Mouse (Mus musculus) left cerebral cortex, adult 2 months (tissue): ENCODE measurements at regions not wholly inside any gene's neighbourhood (a gene's known extent, or its start where the extent isn't known, plus 50 kb on each side); places are given as distances from the start of the nearest gene placed in this dataset.

Source experiments
- DNase-seq, 2 experiments: peaks; one replicate each; pipeline ENCODE4 v3.0.0; 2021 to 2022; ENCODE audit warnings: low spot score in 2 of 2, mixed read lengths in 1 of 2; ENCODE audit errors: extremely low spot score in 1 of 2
- H3K27ac ChIP-seq: fragments of 200-600 bp; 2 replicates; pipeline ENCODE4 v1.8.1; 2022
- H3K4me3 ChIP-seq: fragments of 200-600 bp; 2 replicates; pipeline ENCODE4 v1.8.1; 2022
- CTCF ChIP-seq: fragments of 200-600 bp; IDR thresholded peaks from 2 replicates; pipeline ENCODE4 v1.8.1; 2022; ENCODE audit warnings: antibody characterized with exemption, mild to moderate bottlenecking, moderate library complexity
- intact Hi-C: fragments of 180-260 bp; cut with DNase I; formaldehyde crosslinking; loops from one replicate; pipeline ENCODE4 v1.15.1; 2025

- Histone ChIP-seq H3K4me3 (no peak overlapping the region), H3K27ac (no peak overlapping the region)
- intact Hi-C loops: no loop called here
- DNase-seq: no peak
- no peak for TF ChIP-seq CTCF
These were observed 224.0 kb upstream of the Adamts16 start for GRCm38 (mm10) chr13:71065568-71065967.

GRCm38 (mm10) chr13:71064590-71065307 lies 223.1 kb upstream of the Adamts16 start:
- Histone ChIP-seq H3K4me3 (no peak overlapping the region), H3K27ac (no peak overlapping the region)
- TF ChIP-seq CTCF: no peak
- intact Hi-C loops: no loop called here
- no peak for DNase-seq

DNA sequence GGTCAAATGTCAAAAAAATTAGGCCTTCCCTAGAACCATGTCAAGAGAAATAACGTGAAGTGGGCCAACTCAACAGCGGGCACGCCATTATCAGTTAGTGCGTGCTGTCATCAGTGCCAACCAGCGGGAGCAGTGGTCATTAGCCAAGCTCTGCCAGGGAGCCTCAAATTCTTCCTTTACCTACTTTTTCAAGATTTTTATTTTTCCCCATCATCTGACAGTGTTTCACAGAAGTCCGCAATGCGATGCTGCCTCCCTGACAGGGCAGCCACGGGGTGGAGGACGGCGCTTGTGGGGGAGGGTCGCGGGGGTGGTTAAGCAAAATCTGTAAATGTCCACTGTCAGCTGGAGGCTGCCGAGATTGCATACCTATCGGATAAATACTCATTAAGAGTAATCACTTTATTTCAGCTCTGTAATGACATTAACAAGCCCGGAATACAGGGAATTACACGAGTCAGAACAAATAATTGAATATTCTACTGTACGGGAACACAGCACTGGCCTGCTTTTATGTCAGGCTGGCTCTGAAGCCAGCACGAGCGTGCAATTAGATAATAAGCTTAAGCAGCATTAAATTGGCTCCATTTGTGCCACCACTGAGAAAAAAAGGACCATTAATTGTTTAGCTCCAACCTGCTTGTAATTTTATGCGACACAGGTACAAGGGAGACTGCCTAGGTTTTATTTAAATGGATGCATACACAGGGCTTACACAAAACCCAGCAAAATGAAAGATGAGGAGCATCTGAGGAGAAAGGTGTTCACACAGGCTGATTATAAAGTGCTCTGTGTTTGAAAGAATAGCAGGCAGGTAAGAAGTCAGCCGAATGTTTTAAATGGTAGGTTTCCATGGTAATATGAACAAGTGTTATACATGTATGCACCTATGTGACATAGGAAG lies 212.0 kb upstream of the Adamts16 start:
- no peak for TF ChIP-seq CTCF
- DNase-seq: no peak
- intact Hi-C loops: no loop called here
- H3K27ac ChIP-seq: no peak overlapping the region
- H3K4me3 ChIP-seq: no peak overlapping the region

- no peak for TF ChIP-seq CTCF
- H3K27ac ChIP-seq: no peak overlapping the region
These were observed 209.0 kb upstream of the Adamts16 start for GRCm38 (mm10) chr13:71050646-71051045.

DNA sequence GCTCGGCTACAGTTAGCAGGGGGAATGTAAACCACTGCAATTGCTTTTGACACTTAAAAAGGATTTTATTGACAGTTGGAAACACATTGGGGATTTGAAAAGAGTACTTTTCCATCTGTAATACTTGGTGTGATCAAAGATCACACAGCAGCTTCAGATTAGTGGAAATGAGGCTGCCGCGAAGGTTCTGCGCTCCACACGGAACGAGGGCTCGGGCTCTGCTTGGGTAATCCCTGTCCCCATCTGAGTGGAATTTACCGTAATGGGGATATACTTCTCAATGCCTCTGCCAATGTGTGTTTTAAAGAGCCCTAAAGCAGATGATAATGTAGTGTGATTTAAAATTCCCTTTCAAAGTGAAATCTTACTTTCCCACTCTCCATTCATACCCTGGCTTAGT lies 194.4 kb upstream of the Adamts16 start:
- no peak for DNase-seq
- Histone ChIP-seq H3K4me3 (no peak overlapping the region), H3K27ac (no peak overlapping the region)
- TF ChIP-seq CTCF: no peak
- intact Hi-C loops: no loop called here

More at GRCm38 (mm10) chr13:71050646-71051045, 209.0 kb upstream of the Adamts16 start:
- DNase-seq: no peak
- intact Hi-C loops: no loop called here
- no peak overlapping the region for H3K4me3 ChIP-seq

DNA sequence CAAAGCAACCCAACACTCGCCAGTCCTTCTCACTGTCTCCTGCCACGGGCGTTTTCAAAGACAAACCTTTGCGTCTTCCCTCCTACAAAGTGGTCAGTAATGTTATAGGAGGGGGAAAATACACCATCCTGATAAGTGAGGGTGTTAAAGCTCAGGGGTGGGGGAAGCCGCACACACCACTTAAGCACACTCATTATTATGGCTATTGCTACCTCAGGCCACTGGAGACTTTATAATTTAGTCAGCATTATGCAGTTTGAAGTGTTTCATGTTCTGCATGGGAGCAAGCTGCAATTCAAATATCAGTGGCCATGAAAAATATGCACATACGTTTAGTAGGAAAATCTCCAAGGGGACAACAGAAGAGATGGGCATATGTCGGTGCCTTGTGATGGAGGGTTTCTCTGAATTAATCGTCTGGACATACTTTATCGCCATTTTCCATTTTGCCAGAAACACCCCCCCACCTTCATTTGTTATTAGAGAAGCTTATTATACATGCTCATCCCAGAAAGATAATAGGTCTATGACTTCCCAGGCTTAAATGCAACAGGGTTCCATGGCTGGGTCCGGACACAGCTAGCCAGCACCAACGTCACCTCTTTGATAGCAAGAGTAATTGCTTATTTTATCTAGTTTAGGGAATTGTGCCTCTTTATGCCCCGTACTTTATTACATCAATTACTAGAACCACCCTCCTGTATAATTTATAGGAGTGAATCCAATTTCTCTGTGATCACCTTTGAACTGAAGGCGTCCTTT lies 193.5 kb upstream of the Adamts16 start:
- no peak for TF ChIP-seq CTCF
- no peak overlapping the region for H3K4me3 ChIP-seq
- no peak for DNase-seq
- intact Hi-C loops: no loop called here
- H3K27ac ChIP-seq: no peak overlapping the region

DNA sequence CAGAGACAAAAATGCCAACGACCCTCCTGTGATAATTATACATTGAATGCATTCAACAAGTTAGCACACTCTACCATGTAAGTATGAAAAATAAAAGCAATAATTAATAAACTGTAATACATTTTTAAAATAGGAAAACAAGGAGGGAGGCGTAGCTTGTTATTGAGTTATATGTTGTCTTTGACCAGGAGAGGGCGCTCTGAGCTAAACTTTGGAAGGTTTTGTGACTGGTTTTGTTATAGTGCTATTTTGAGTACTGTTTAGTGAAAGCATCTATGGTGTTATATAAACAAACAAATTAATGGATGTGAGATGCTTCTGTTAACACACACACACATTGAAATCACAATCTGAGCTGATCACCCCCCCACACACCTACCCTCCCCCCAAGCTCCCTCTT lies 166.6 kb upstream of the Adamts16 start:
- intact Hi-C loops: loop anchor here (2.0 to 10.0 kb wide), 4 partner anchors 97 to 947 kb away; no protein-coding TSS in a partner anchor
- Histone ChIP-seq H3K27ac (no peak overlapping the region), H3K4me3 (no peak overlapping the region)
- peak; percentile 42 to 52 for DNase-seq
- peak; percentile 65 for TF ChIP-seq CTCF

- TF ChIP-seq CTCF: peak; percentile 80
- DNase-seq: peak; percentile 34 to 51
- Histone ChIP-seq H3K4me3 (no peak overlapping the region), H3K27ac (no peak overlapping the region)
- intact Hi-C loops: loop anchor here (10.0 kb wide), 3 partner anchors 239 to 949 kb away; no protein-coding TSS in a partner anchor
These were observed 164.5 kb upstream of the Adamts16 start for GRCm38 (mm10) chr13:71006117-71006516.

- no peak for TF ChIP-seq CTCF
- no peak for DNase-seq
- intact Hi-C loops: loop anchor here (10.0 kb wide), 3 partner anchors 239 to 951 kb away; no protein-coding TSS in a partner anchor
These were observed 161.9 kb upstream of the Adamts16 start for GRCm38 (mm10) chr13:71003517-71003916.

DNA sequence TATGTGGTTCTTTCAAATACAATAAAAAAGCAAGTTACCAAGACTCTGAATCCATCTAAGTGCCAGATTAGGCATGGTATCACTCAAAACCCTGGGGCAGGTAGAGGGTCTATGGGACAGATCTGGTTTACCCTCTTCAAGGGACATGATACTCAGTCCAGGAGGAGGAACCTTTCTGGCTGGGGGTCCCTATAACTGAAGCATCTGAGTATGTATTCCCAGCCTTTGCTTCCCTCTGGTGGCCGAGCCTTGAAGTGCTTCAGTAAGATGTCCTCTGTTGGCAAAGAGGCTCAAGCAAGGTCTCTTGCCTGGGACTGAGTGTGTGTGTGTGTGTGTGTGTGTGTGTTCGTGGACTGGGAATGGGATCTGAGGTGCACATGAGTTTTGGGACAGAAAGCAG lies 159.7 kb upstream of the Adamts16 start:
- peak; percentile 73 for TF ChIP-seq CTCF
- DNase-seq: peak; percentile 74 to 78
- H3K4me3 ChIP-seq: no peak overlapping the region
- no peak overlapping the region for H3K27ac ChIP-seq
- intact Hi-C loops: loop anchor here (2.0 to 10.0 kb wide), 4 partner anchors 236 to 954 kb away; no protein-coding TSS in a partner anchor

More at GRCm38 (mm10) chr13:71003517-71003916, 161.9 kb upstream of the Adamts16 start:
- Histone ChIP-seq H3K4me3 (no peak overlapping the region), H3K27ac (no peak overlapping the region)

GRCm38 (mm10) chr13:71000422-71001008 lies 158.9 kb upstream of the Adamts16 start:
- DNase-seq: no peak
- Histone ChIP-seq H3K4me3 (no peak overlapping the region), H3K27ac (no peak overlapping the region)
- TF ChIP-seq CTCF: no peak
- intact Hi-C loops: loop anchor here (1.0 to 10.0 kb wide), 5 partner anchors 160 to 954 kb away; no protein-coding TSS in a partner anchor
